Mouse (Mus musculus) cerebellum, adult 2 months (tissue): ENCODE results near the gene Zfp276. TPM values are rescaled to one million over a fixed set of nuclear protein-coding genes. Genes with fewer than 3 reads are reported as not detected.

Source experiments
- DNase-seq, 2 experiments: peaks; one replicate each; pipeline ENCODE4 v3.0.0; 2021
- H3K27ac ChIP-seq: fragments of 200-500 bp; 2 replicates; pipeline ENCODE4 v1.5.1; 2012; ENCODE audit warnings: low read length, control low read depth, inconsistent platforms; ENCODE audit not compliant: insufficient read depth
- H3K27me3 ChIP-seq: fragments of 200-500 bp; 2 replicates; pipeline ENCODE4 v1.6.1; 2012; ENCODE audit warnings: inconsistent platforms, mild to moderate bottlenecking, low read length, moderate library complexity; ENCODE audit not compliant: control insufficient read depth, insufficient read depth
- H3K4me1 ChIP-seq: fragments of 200-500 bp; 2 replicates; pipeline ENCODE4 v1.6.1; 2011; ENCODE audit warnings: low read length; ENCODE audit not compliant: control insufficient read depth, insufficient read depth
- H3K4me3 ChIP-seq: fragments of 200-500 bp; replicated peaks from 2 replicates; pipeline ENCODE3; 2011; ENCODE audit warnings: mild to moderate bottlenecking, low read depth, low read length, control low read depth; ENCODE audit not compliant: insufficient read depth
- CTCF ChIP-seq: fragments of 200-500 bp; IDR thresholded peaks from 2 replicates; pipeline ENCODE4 v1.5.1; 2011; ENCODE audit warnings: low read depth, mild to moderate bottlenecking, control low read depth, low read length, moderate library complexity, borderline replicate concordance; ENCODE audit not compliant: insufficient read depth
- POLR2A ChIP-seq: fragments of 200-500 bp; IDR thresholded peaks from 2 replicates; pipeline ENCODE4 v1.6.1; 2011; ENCODE audit warnings: low read length, control low read depth, borderline replicate concordance; ENCODE audit not compliant: insufficient read depth
- WGBS: fragments of 180-500 bp; shearing (Covaris S2); methylation state at CpG from one replicate; pipeline ENCODE4 v1.1.7; 2018; 5-methylcytosine and 5-hydroxymethylcytosine counted together
- polyA plus RNA-seq: library from polyadenylated mRNA; depleted of rRNA; stranded (reverse); fragments of >200 nt; gene quantifications from 2 replicates; pipeline ENCODE4 v1.2.3, GENCODE M21; 2012

Zfp276 gene
- polyA plus RNA-seq, 1 experiment = 36.8 TPM

DNA sequence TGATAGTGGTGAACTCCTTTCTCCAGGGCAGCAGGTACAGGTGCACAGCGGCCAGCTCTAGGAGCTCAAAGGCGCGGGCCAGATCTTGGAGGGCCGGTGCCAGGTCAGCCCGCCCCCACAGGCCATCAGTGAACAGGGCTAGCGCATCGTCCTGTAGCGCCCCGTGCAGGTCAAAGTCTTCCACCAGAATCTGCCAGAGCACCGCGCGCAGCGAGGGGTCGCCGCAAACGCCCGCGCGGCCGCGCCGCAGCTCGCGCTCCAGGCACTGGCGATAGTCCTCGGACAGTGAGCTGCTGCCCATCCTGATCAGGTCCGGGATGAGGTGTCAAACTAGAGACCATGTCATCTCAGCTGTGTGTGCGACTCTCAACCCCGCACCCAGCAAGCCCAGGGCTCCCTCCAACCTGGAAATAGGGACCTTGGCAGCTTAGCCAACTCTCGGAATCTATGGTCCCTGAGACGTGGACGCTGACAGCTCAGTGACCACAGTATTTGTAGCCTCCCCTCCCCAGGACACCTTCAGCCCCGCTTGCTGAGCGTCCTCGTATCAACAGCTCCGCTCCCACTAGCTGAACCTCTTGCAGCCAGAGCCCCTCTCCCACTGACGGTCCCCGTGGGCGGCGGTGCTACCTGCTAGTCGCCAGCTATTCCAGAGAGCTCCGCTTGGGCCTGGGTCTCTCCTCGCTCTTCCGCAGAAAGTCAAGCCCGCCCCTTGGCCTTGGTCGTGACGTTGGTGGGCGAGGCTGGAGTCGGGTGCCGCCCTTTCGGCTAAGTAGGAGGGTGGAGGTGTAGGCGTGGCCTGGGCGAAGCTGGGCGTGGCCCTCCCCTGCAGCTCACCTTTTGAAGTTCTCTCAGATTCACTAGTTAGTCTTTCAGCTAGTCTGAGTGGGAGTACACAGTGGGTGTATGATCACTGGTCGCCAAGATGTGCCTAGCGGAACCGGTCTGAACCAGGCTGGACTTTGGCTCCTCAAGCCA is 18.2 kb upstream of the Zfp276 start, which contains the start of gene Spata2l:
Gene Spata2l (minus strand): TSS at position 714 of the 978 bp plus-strand sequence.
- DNase-seq = peak; percentile 85 to 86
- peak within 1 kb of the TSS; percentile 27 for H3K27ac ChIP-seq
- no peaks in the 10 kb centered on the region for H3K27me3 ChIP-seq
- peak within 1 kb of the TSS; percentile 73 for H3K4me3 ChIP-seq
- under 1% methylated on average over 57 of the region's 57 CpGs for WGBS
- peaks cover 16% of the 10 kb centered on the region for H3K4me1 ChIP-seq
- TF ChIP-seq POLR2A (peak; percentile 63; the same call in 1 of the 2 replicates), CTCF (peak; percentile 53; the same call in 1 of the 2 replicates)

- Histone ChIP-seq H3K4me3 (no peak overlapping the region), H3K27me3 (no peaks in the 10 kb centered on the region), H3K4me1 (peaks cover 3% of the 10 kb centered on the region; the same call in 1 of the 2 replicates), H3K27ac (no peak overlapping the region)
- no peak for TF ChIP-seq CTCF
- TF ChIP-seq POLR2A = no peak
- WGBS = 59% methylated on average over 10 of the region's 10 CpGs
- no peak for DNase-seq
These were observed 14.6 kb upstream of the Zfp276 start for GRCm38 (mm10) chr8:123239398-123239797.

- no peak for DNase-seq
- Histone ChIP-seq H3K27me3 (no peaks in the 10 kb centered on the region), H3K4me3 (no peak overlapping the region), H3K4me1 (no peaks in the 10 kb centered on the region), H3K27ac (no peak overlapping the region)
- WGBS = 85% methylated on average over 7 of the region's 7 CpGs
- TF ChIP-seq POLR2A (no peak), CTCF (no peak)
These were observed 11.7 kb upstream of the Zfp276 start for GRCm38 (mm10) chr8:123242107-123242923.

GRCm38 (mm10) chr8:123243053-123243452 is 10.9 kb upstream of the Zfp276 start:
- Histone ChIP-seq H3K4me3 (no peak overlapping the region), H3K27ac (no peak overlapping the region), H3K27me3 (no peaks in the 10 kb centered on the region), H3K4me1 (no peaks in the 10 kb centered on the region)
- TF ChIP-seq POLR2A = no peak
- no peak for DNase-seq
- WGBS = 66% methylated on average over 11 of the region's 11 CpGs

DNA sequence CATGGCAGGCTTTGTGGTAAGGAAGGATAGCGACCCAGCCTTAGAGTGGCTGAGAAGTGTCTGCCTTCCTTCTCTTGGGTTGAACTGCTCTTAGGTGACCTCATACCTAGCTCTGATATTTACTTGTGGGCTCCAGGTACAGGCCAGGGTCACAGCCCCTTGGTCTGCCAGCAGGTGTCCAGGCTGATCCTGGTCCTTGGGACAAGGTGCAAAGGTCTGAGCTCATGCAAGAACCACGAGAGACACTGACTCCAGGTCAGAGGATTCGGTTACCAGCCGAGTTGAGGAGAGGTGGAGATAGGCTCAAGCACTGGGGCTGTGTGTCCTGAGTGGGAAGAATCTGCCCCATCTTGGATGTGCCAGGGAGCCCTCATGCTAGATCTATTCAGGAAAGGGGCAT is 9.6 kb upstream of the Zfp276 start:
- no peak overlapping the region for H3K4me3 ChIP-seq
- no peak overlapping the region for H3K27ac ChIP-seq
- no peaks in the 10 kb centered on the region for H3K4me1 ChIP-seq
- DNase-seq = no peak
- 91% methylated on average over 4 of the region's 4 CpGs for WGBS
- no peaks in the 10 kb centered on the region for H3K27me3 ChIP-seq
- no peak for TF ChIP-seq POLR2A
- TF ChIP-seq CTCF = no peak

- Histone ChIP-seq H3K4me1 (no peaks in the 10 kb centered on the region), H3K4me3 (no peak overlapping the region), H3K27me3 (no peaks in the 10 kb centered on the region), H3K27ac (no peak overlapping the region)
- TF ChIP-seq POLR2A (no peak), CTCF (no peak)
- 87% methylated on average over 12 of the region's 12 CpGs for WGBS
- no peak for DNase-seq
These were observed 8.5 kb upstream of the Zfp276 start for GRCm38 (mm10) chr8:123245543-123245942.

DNA sequence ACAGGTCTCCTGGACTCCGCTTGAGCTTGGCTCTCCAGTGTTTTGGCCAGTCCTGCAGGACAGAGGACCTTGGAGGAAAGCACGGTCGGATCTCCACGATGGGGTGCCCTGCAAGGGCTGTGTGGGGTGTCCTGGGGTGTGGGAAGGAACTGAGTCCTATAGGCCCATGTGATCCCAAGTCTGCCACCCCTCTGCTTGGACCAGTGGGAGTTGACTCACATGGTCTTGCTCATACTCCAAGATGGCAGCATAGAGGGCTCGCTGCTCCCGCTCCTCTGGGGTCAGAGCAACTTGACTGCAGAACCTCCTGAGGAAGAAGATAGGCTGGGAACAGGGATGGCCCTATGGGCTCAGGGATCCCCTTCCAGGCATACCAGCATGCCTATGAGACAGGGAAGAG is 6.2 kb upstream of the Zfp276 start:
- no peak for DNase-seq

More for the DNA sequence above, 6.2 kb upstream of the Zfp276 start:
- Histone ChIP-seq H3K27ac (no peak overlapping the region), H3K4me1 (no peaks in the 10 kb centered on the region), H3K4me3 (no peak overlapping the region), H3K27me3 (no peaks in the 10 kb centered on the region)
- TF ChIP-seq CTCF (no peak), POLR2A (no peak)
- WGBS = 95% methylated on average over 6 of the region's 6 CpGs
